Mouse (Mus musculus) ES-Bruce4 (cell line): ENCODE measurements around the gene Sox6.

ENCODE experiments used
- CTCF ChIP-seq: IDR thresholded peaks from one replicate; pipeline ENCODE4 v1.8.1; 2011; ENCODE audit warnings: low read depth, low read length
- POLR2A ChIP-seq: IDR thresholded peaks from one replicate; pipeline ENCODE4 v1.8.1; 2011; ENCODE audit warnings: low read length; ENCODE audit not compliant: insufficient read depth

GRCm38 (mm10) chr7:115477763-115478162 lies 560.8 kb downstream of the Sox6 start:
- no peak for TF ChIP-seq POLR2A
- TF ChIP-seq CTCF: no peak
